Mouse (Mus musculus) lung, adult 2 months (tissue): ENCODE results near the gene Iqca.

Experiments
- CTCF ChIP-seq: fragments of 200-500 bp; IDR thresholded peaks from 2 replicates; pipeline ENCODE4 v1.5.1; 2011; ENCODE audit warnings: mild to moderate bottlenecking, low read length, control low read depth; ENCODE audit not compliant: insufficient read depth
- POLR2A ChIP-seq: fragments of 200-500 bp; IDR thresholded peaks from 2 replicates; pipeline ENCODE4 v1.6.1; 2011; ENCODE audit warnings: low read depth, mild to moderate bottlenecking, control low read depth, low read length, borderline replicate concordance; ENCODE audit errors: extremely low read depth

DNA sequence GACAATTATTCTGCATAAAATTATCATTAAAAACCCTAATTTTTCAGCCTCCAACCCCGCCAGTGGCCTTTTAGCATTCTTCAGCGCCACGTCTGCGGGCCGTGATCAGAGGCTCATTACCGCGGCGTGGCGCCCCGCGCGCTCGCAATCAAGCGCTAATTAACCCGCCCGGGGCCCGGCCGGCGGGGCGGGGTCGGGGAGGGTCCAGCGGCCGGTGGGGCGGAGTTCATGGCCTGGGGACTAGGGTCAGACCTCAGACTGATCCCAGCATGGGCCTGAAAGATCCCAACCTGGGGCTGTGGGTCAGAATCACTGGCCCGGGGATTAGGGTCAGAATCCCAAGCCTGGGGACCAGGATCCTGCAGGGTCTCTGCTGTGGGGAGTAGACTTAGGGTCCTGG lies 160.9 kb downstream of the Iqca start:
- TF ChIP-seq CTCF (no peak), POLR2A (no peak)
